Mouse (Mus musculus) C2C12 (cell line): ENCODE results near the gene Steap2.

Experiments
- CTCF ChIP-seq: IDR thresholded peaks from one replicate; pipeline ENCODE4 v1.5.1; 2011; ENCODE audit not compliant: control insufficient read depth, insufficient read depth, insufficient read length
- MAX ChIP-seq: IDR thresholded peaks from one replicate; pipeline ENCODE4 v1.6.1; 2011; ENCODE audit warnings: mild to moderate bottlenecking, control low read depth
- MYOD1 ChIP-seq: IDR thresholded peaks from one replicate; pipeline ENCODE4 v1.6.1; 2011; ENCODE audit warnings: low read depth; ENCODE audit not compliant: control insufficient read depth, insufficient read length
- MYOG ChIP-seq: IDR thresholded peaks from one replicate; pipeline ENCODE4 v1.6.1; 2011; ENCODE audit not compliant: control insufficient read depth, insufficient read length; ENCODE audit errors: extremely low read depth
- USF1 ChIP-seq: IDR thresholded peaks from one replicate; pipeline ENCODE4 v1.6.1; 2011; ENCODE audit warnings: low read depth, mild to moderate bottlenecking, control low read depth, moderate library complexity

GRCm38 (mm10) chr5:5618329-5618728, 76.0 kb downstream of the Steap2 start:
- no peak for TF ChIP-seq CTCF
- no peak for TF ChIP-seq MYOG
- no peak for TF ChIP-seq MAX
- TF ChIP-seq MYOD1: peak; percentile 90
- no peak for TF ChIP-seq USF1
